Mouse (Mus musculus): ENCODE measurements at regions not wholly inside any gene's neighbourhood (a gene's known extent, or its start where the extent isn't known, plus 50 kb on each side); places are given as distances from the start of the nearest gene placed in this dataset.

DNA sequence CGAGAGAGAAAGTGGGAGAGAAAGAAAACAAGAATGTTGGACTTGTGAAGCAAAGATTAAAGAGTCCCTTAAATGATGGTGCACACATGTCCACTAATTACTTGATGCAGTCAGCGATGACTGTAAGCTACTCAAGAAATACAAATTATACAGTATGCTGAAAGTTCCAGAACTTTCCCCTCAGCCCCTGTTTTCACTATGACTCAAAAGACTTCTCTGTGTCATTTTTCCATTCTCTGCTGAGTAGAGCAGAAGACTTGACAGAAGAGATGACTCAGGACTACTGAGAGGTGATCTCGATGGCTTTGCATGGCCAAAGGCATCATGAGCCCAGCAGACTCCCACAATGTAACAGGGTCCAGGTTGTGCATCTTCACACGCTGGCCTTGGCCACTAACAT is 105.6 kb downstream of the Olfr267 start:
- H3K4me3 ChIP-seq (ENCODE audit: low read depth, low read length), result no peak overlapping the region
- H3K4me2 ChIP-seq (replicated peaks; ENCODE audit: low read depth, low read length), result no peak overlapping the region
- ATAC-seq, result no peak
- no peak overlapping the region for H3K27ac ChIP-seq (ENCODE audit: low read length)
- no peak for DNase-seq (ENCODE audit: low spot score)
- H3K4me1 ChIP-seq (ENCODE audit: insufficient read depth, low read depth, low read length), result no peaks in the 10 kb centered on the region
- H3K9me3 ChIP-seq (ENCODE audit: low read length), result no peaks in the 10 kb centered on the region
- no peak for TF ChIP-seq EP300 (IDR thresholded peaks at IDR 0.05)
- no peak for TF ChIP-seq CTCF (IDR thresholded peaks at IDR 0.05)
- H3K27me3 ChIP-seq (replicated peaks; ENCODE audit: insufficient read depth, low read length), result no peaks in the 10 kb centered on the region
- no peaks in the 10 kb centered on the region for H3K36me3 ChIP-seq (ENCODE audit: insufficient read depth, low read length)
- WGBS, result 91% methylated on average over 4 of the region's 4 CpGs
- no peak overlapping the region for H3K9ac ChIP-seq (replicated peaks; ENCODE audit: low read depth)

DNA sequence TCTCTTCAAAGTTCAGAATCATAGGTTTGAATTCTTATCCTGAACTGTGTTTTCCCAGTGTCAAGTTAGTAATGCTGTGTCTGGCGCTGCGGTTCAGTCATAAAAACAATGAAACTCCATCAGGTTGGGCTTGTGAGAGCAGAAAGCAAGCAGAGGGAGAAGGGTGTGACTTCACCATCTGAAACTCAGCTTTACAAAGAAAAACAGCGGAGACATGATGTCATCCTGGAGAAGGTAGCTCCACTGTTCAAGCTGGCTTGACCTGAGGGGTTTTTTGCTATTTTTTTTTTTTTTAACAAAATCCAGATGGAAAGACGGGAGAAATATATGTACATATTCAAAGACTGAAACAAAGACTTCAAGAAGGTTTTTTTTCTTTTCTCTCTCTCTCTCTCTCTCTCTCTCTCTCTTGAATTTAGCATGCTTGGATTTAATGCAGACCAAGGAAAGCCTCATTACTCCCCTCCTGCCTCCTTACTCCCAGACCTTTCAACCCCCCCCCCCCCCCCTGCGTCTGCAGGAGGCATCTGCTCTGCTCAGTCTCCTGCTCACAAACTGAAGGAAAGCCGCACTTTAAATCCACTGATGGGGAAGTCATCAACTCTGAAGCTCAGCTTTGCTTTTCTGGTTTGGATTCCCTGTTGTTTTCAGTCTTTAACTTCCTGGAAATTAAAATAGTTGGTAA is 109.7 kb downstream of the Olfr267 start:
- ATAC-seq, result no peak
- DNase-seq (ENCODE audit: low spot score), result no peak
- no peaks in the 10 kb centered on the region for H3K4me1 ChIP-seq (ENCODE audit: insufficient read depth, low read depth, low read length)

DNA sequence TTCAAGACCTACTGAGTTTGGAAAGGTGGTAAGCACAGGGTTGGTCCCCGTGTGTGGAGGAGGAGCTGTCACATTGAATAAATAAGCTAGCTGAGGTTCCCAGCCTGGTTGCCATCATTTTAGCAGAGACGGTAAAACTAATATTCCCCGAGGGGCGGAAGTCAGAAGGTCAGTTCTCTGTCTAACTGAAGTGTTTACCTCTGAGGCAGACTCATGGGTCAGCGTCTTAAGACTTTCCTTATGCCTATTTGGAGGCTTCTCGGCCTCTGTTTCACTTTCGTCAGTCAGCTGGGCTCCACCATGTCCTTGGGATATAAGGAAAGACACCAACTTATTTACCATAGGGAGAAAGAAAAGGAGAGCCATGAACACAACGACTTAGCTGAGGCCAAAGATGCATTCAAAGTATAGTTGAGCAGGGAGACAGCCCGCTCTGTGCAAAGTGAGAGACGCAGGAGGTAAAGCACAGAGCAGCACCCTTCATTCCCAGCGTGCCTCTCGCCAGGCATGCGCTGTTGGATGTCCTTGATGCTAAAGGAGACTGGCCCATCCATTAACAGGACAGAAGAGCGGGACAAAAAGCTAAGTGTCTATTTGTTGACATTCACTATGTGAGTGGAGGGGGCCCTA is 116.0 kb downstream of the Olfr267 start:
- no peak overlapping the region for H3K9ac ChIP-seq (replicated peaks; ENCODE audit: low read depth)
- no peaks in the 10 kb centered on the region for H3K36me3 ChIP-seq (ENCODE audit: insufficient read depth, low read length)
- H3K4me3 ChIP-seq (ENCODE audit: low read depth, low read length), result peak overlapping the region; percentile 25
- no peak for ATAC-seq
- 0 out of 2 replicates have a peak, but pooled peaks cover 5% of the 10 kb centered on the region for H3K4me1 ChIP-seq (ENCODE audit: insufficient read depth, low read depth, low read length)
- H3K27me3 ChIP-seq (replicated peaks; ENCODE audit: insufficient read depth, low read length), result no peaks in the 10 kb centered on the region
- 29% methylated on average over 14 of the region's 14 CpGs for WGBS
- H3K4me2 ChIP-seq (replicated peaks; ENCODE audit: low read depth, low read length), result peak overlapping the region; percentile 44
- no peaks in the 10 kb centered on the region for H3K9me3 ChIP-seq (ENCODE audit: low read length)
- DNase-seq (ENCODE audit: low spot score), result peak; percentile 14
- no peak overlapping the region for H3K27ac ChIP-seq (ENCODE audit: low read length)
- TF ChIP-seq EP300 (IDR thresholded peaks at IDR 0.05), result no peak
- no peak for TF ChIP-seq CTCF (IDR thresholded peaks at IDR 0.05)

More for the DNA sequence above, 109.7 kb downstream of the Olfr267 start:
- WGBS, result 64% methylated on average over 6 of the region's 6 CpGs
- no peak overlapping the region for H3K4me3 ChIP-seq (ENCODE audit: low read depth, low read length)
- H3K4me2 ChIP-seq (replicated peaks; ENCODE audit: low read depth, low read length), result no peak overlapping the region
- no peak overlapping the region for H3K9ac ChIP-seq (replicated peaks; ENCODE audit: low read depth)
- no peak overlapping the region for H3K27ac ChIP-seq (ENCODE audit: low read length)
- H3K9me3 ChIP-seq (ENCODE audit: low read length), result no peaks in the 10 kb centered on the region
- TF ChIP-seq EP300 (IDR thresholded peaks at IDR 0.05), result no peak
- H3K36me3 ChIP-seq (ENCODE audit: insufficient read depth, low read length), result no peaks in the 10 kb centered on the region
- H3K27me3 ChIP-seq (replicated peaks; ENCODE audit: insufficient read depth, low read length), result no peaks in the 10 kb centered on the region

DNA sequence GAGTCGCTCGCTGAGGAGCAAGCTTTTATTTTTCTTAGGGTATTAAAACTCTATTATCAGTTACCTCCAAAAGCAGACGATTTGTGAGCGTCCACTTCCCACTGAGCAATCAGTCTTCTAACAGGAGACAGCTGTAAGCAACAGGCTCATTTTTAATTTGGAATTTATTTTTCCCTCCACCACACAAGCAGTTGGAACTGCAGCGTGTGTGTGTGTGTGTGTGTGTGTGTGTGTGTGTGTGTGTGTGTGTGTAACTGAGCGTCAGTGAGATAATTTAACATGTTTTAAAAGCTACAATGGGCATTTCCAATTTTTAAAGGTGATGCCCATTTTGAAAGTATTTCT is 116.6 kb downstream of the Olfr267 start:
- TF ChIP-seq EP300 (IDR thresholded peaks at IDR 0.05) (no peak), CTCF (IDR thresholded peaks at IDR 0.05) (no peak)
- Histone ChIP-seq H3K4me2 (replicated peaks; ENCODE audit: low read depth, low read length) (no peak overlapping the region), H3K4me3 (ENCODE audit: low read depth, low read length) (no peak overlapping the region), H3K9ac (replicated peaks; ENCODE audit: low read depth) (no peak overlapping the region), H3K27ac (ENCODE audit: low read length) (no peak overlapping the region), H3K4me1 (ENCODE audit: insufficient read depth, low read depth, low read length) (0 out of 2 replicates have a peak, but pooled peaks cover 5% of the 10 kb centered on the region), H3K27me3 (replicated peaks; ENCODE audit: insufficient read depth, low read length) (no peaks in the 10 kb centered on the region), H3K9me3 (ENCODE audit: low read length) (no peaks in the 10 kb centered on the region), H3K36me3 (ENCODE audit: insufficient read depth, low read length) (no peaks in the 10 kb centered on the region)
- DNase-seq (ENCODE audit: low spot score) (peak; percentile 7), ATAC-seq (no peak)
- 23% methylated on average over 6 of the region's 6 CpGs for WGBS

DNA sequence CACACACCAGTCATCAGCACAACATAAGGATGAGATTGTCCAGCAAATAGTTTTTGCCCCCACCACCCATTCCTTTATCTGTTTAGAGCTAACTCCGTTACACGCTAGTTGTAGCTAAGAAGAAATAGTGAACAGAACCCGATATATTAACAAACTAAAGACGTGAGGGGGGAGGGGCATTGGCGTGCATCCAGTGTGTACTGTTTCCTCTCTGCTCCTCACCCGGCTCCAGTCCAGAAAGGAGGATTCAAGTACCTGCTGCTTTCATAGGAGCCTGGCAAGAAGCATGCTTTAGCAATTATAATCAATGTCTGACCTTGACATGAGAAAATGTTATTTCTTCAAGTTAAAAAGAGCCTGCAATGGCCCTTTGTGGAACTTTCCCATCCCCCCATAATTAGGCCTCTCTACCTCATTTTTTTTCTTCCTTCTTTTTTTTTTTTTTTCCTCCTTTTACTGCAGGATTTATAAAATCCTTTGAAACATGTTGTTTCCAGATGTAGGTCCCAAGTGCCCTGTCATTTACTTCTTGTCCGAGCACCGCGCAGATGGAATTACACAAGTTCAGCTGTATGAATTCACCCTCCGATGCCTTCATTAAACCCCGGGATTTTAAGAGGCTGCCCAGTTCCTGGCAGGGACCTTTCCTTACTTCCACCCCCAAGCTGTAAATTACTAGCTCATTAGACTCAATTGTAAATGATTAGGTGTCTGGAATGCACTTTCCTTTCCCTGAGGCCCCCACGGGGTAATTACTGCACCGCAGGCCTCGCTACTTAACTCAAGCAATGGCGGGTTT is 116.6 kb upstream of the Lpar1 start:
- H3K27me3 ChIP-seq (replicated peaks; ENCODE audit: insufficient read depth, low read length), result no peaks in the 10 kb centered on the region
- H3K4me3 ChIP-seq (ENCODE audit: low read depth, low read length), result no peak overlapping the region
- no peaks in the 10 kb centered on the region for H3K9me3 ChIP-seq (ENCODE audit: low read length)
- peak; percentile 13 for DNase-seq (ENCODE audit: low spot score)
- WGBS, result 39% methylated on average over 15 of the region's 15 CpGs
- 0 out of 2 replicates have a peak, but pooled peaks cover 5% of the 10 kb centered on the region for H3K4me1 ChIP-seq (ENCODE audit: insufficient read depth, low read depth, low read length)
- no peaks in the 10 kb centered on the region for H3K36me3 ChIP-seq (ENCODE audit: insufficient read depth, low read length)
- H3K9ac ChIP-seq (replicated peaks; ENCODE audit: low read depth), result no peak overlapping the region
- ATAC-seq, result no peak
- H3K27ac ChIP-seq (ENCODE audit: low read length), result no peak overlapping the region
- no peak overlapping the region for H3K4me2 ChIP-seq (replicated peaks; ENCODE audit: low read depth, low read length)
- TF ChIP-seq EP300 (IDR thresholded peaks at IDR 0.05), result no peak
- TF ChIP-seq CTCF (IDR thresholded peaks at IDR 0.05), result no peak

All from lung, postnatal 0 days (tissue).